Mouse (Mus musculus) adrenal gland, postnatal 36 days (tissue): ENCODE measurements around the gene Pck1. TPM values are rescaled to one million over a fixed set of nuclear protein-coding genes. Genes with fewer than 3 reads are reported as not detected.

ENCODE experiments used
- DNase-seq, 2 experiments: peaks; one replicate each; pipeline ENCODE4 v3.0.0; 2021; ENCODE audit warnings: mixed read lengths in 1 of 2
- total RNA-seq, 2 experiments: library from RNA; stranded (reverse); gene quantifications; 2 replicates each; pipeline ENCODE4 v1.2.3; 2021

Pck1 gene
- total RNA-seq, 2 experiments from 2014 or later, result 816 to 818 TPM

DNA sequence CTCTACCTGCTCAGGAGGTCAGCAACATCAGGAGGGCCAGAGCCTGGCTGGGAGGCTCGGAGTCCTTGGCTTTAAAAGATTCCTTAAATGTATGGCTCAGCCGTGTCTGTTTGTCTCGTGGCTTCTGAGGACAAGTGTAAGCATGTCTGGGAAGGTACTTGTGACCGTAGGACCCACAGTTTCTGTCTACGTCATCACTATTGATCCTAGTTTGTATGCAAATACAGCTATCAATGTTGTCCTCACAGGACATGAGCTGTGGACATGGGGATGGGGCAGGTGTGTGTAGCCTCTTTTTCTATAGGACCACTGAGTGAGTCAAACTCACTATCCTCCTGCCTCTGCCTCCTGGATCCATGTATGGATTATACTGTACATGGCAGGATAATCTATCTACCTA lies 4.8 kb upstream of the Pck1 start:
- no peak for DNase-seq

DNA sequence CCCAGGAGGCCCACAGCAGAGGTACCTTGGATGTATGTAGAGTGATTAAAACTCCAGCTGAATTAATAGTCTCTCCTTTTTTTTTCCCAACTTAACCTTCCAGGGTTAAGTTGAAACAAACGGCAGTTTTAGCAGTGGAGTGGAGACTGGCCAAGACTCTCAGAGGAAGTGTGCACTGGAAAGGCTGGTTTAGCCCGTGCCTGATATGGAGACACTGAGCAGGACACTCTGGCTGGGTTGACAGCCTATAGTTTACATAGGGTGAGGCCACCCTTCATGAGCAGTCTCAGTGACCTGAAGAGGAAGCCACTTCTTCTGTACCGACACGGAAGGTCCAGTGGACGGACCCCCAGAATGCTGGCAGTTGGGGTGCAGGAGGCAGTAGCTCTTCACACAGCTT lies 1.5 kb upstream of the Pck1 start:
- no peak for DNase-seq

DNA sequence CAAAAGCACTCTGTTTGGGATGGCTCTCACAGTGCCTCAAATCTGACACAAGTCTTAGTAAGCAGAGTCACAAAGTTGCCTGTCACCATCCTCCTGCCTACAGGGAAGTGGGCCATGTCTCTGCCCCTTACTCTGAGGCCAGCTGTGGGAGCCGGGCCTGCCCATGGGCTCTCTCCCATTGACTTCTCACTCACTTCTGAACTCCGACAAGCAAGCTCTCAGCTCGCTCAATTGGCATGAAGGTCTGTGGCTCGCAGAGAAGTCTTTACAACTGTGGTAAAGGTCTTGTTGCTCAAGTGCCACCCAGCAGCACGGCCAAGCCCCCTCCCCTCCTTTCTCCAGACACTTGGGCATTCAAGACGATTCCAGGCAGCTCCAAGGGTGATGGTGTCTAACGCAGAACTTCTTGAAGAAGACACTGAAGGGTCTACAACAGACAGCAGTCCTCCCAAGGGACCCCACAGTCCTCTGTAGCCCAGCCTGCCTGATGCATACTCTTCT lies 1.0 kb upstream of the Pck1 start:
- peak in 1 of 2 experiments; percentile 35 for DNase-seq

DNA sequence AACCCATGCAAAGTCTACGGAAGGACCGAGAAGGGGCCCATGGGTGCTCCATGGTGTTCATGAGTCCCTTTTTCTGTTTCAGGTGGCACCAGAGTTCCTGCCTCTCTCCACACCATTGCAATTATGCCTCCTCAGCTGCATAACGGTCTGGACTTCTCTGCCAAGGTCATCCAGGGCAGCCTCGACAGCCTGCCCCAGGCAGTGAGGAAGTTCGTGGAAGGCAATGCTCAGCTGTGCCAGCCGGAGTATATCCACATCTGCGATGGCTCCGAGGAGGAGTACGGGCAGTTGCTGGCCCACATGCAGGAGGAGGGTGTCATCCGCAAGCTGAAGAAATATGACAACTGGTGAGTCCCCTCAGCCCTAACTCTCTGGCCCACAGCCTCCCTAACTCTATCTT lies 418 bp downstream of the Pck1 start:
- no peak for DNase-seq

DNA sequence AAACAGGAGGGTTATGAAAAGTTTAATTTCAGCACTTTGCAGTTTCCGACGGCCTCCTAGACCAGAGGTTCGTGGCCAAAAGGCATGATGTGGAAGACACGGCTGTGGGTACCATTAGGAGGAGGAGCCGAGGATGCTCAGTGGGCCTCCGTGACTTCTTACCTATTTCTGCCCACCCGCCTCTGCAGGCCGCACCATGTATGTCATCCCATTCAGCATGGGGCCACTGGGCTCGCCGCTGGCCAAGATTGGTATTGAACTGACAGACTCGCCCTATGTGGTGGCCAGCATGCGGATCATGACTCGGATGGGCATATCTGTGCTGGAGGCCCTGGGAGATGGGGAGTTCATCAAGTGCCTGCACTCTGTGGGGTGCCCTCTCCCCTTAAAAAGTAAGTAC lies 1.7 kb downstream of the Pck1 start:
- no peak for DNase-seq

DNA sequence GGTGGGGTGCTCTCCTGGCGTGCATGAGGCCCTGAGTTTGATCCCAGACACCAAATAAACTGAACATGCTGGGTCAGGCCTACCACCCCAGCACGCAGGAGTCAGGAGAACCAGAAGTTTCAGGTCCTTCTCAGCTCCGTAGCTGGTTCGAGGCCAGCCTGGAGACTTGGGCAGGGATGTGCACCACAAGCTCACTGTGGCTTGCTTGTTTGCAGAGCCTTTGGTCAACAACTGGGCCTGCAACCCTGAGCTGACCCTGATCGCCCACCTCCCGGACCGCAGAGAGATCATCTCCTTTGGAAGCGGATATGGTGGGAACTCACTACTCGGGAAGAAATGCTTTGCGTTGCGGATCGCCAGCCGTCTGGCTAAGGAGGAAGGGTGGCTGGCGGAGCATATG lies 2.1 kb downstream of the Pck1 start:
- no peak for DNase-seq

DNA sequence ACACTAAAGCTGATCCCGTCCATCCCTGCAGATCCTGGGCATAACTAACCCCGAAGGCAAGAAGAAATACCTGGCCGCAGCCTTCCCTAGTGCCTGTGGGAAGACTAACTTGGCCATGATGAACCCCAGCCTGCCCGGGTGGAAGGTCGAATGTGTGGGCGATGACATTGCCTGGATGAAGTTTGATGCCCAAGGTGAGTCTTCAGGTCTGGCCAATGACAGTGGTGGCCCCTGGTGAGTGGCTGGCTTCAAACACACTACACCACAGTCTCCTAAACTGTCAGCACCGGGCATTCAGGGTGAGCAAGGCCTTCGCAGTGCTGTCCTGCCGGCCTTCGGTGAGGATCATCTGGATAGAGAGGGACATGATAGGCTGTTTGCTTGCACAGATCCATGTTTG lies 3.1 kb downstream of the Pck1 start:
- DNase-seq, result no peak

DNA sequence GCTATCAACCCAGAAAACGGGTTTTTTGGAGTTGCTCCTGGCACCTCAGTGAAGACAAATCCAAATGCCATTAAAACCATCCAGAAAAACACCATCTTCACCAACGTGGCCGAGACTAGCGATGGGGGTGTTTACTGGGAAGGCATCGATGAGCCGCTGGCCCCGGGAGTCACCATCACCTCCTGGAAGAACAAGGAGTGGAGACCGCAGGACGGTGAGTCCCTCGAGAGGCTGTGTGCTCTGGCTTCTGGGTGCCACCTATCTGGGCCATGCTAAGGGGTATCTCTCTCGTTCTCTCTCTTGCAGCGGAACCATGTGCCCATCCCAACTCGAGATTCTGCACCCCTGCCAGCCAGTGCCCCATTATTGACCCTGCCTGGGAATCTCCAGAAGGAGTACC lies 4.1 kb downstream of the Pck1 start:
- no peak for DNase-seq

DNA sequence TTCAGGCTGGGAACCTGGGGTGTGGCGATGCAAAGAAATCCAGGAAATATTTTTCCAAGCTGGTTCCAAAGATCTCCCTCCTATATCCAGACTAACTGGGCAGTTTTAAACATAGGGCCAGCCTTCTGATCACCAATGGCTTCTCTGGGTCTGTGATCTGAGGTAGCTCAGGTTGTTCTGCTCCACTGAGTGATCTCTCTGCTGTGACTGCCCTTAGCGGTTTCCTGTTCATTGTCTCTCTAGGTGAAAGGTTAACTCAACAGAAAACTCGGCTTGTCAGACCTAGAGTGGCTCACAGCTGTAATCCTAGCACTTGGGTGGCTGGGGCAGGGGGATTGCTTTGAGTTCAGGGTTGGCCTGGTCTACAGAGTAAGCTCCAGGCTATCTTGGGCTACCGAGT lies 4.5 kb downstream of the Pck1 start:
- DNase-seq, result no peak

DNA sequence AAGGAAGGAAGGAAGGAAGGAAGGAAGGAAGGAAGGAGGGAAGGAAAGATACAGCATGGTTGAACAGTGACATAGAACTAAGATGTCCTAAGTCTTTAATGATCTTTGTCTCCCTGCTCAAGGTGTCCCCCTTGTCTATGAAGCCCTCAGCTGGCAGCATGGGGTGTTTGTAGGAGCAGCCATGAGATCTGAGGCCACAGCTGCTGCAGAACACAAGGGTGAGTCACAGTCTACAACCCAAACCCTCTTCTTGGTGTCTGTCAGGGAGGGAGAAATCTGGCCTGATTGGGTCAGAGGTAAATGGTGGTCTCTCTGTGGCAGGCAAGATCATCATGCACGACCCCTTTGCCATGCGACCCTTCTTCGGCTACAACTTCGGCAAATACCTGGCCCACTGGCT lies 5.0 kb downstream of the Pck1 start:
- no peak for DNase-seq

DNA sequence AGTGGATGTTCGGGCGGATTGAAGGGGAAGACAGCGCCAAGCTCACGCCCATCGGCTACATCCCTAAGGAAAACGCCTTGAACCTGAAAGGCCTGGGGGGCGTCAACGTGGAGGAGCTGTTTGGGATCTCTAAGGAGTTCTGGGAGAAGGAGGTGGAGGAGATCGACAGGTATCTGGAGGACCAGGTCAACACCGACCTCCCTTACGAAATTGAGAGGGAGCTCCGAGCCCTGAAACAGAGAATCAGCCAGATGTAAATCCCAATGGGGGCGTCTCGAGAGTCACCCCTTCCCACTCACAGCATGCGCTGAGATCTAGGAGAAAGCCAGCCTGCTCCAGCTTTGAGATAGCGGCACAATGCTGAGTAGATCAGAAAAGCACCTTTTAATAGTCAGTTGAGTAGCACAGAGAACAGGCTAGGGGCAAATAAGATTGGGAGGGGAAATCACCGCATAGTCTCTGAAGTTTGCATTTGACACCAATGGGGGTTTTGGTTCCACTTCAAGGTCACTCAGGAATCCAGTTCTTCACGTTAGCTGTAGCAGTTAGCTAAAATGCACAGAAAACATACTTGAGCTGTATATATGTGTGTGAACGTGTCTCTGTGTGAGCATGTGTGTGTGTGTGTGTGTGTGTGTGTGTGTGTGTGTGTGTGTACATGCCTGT lies 5.7 kb downstream of the Pck1 start:
- no peak for DNase-seq

DNA sequence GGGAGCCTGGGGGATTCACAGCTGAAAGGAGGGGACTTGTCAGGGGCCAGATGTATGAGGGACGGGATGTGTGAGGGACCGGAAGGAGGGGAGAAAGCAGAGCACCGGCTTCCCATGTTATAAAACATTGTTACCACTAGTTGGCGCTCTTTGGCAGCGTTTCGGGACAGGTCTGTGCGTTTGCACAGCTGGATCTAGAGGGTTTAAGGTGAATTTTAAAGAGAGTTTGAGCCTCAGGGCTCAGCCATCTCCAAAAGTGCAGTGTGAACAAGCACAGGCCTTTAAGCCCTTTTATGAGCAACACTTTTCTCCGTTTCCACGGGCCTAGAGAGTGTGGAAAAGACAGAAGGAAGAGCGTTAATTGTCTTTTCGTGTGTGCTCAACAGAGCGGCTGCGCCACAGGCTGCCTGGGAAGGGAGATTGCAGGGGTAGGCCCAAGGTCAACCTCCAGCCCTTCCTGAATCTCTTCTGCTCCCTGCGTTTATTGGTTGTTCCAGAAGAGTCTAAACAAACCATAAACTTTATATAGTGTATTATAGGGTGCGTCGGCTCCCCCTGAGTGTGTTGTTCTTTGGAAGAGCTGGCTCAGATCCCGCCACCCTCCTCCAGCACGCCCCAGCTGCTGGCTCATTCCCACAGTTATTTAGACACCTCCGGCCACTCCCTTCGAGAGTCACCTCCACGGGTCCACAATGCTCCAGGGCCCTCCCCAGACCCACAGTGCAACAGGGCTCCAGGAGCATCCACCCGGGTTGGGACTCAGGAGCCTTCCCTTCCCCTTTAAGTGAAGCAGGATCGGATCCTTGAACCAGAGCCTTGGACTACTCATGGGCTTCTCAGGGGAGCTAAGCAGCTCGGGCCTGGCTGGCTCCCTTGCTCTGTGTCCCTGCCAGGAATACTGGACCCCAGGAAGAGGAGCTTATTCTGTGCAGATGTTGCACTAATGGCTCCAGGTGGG lies 6.8 kb downstream of the Pck1 start:
- peak; percentile 64 to 78 for DNase-seq

DNA sequence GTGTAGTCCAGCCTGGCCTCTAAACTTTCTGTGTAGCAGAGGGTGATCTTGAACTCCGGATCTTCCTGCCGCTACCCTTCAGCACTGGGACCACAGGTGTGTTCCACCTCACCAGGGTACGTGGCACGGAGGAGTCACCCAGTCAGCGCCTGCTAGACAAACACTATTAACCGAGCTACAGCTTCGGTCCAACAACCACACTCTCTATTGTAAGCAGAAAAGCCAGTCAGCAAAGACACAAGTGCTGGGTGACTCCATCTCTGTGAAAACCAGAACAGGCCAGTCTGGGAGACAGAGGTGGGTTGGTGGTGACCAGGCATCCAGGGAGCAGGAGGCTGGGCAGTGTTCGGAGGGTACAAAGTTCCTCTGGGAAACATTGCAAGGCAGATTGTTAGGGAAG lies 10.5 kb downstream of the Pck1 start:
- DNase-seq, result no peak

DNA sequence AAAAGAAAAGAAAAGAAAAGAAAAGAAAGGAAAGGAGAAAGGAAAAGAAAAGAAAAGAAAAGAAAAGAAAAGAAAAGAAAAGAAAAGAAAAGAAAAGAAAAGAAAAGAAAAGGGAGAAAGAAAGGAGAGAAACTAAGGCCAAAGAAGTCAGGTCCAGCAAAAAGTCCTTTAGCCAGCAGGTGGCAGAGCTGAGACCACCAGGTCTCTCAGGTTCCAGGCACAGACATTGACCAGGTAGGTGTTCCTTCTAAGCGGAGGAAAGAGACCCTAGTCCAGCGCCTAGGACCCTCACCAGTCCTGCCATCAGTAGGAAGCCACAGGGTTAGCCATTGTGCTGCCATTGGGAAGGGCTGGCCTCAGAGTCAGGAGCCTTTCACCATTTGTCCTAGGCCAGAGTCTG lies 11.5 kb downstream of the Pck1 start:
- peak in 1 of 2 experiments; percentile 56 for DNase-seq

DNA sequence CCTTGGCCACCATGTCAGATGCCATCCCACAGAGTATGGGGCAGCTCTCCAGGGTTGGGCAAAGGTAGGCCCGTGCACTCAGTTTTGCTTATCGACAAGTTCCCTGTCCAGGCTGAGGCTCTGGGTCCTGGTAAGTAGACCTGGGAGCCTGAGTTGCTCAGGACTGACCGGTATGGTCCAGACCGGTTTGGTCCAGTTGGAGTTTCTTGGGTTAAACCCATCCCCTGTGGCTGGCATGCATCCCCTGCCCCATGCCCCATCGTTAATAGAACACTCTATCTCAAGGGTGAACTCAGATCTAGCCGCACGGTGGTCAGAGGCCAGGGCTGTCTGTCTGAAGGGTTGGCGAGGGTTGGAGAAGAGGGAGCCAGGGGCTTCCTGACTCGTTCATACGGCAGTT lies 12.1 kb downstream of the Pck1 start:
- DNase-seq, result no peak

DNA sequence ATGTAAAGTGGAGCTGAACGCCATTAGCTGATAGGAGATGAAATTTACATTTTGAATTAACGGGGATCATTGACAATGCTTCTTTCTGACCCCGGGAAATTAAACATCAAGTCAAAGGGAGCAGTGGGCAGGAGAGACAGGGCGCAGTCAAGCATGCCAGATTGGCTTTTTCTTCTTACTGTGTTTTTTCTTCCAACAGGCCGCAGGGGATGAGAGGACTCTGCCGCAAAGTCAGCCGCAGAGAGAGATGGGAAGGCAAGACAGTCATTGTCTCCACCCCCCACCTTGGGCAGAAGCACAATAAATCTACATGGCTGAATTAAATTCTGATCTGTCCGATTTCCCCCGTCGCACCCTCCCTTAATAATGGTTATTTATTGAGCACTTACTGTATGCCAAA lies 12.5 kb downstream of the Pck1 start:
- DNase-seq, result no peak

DNA sequence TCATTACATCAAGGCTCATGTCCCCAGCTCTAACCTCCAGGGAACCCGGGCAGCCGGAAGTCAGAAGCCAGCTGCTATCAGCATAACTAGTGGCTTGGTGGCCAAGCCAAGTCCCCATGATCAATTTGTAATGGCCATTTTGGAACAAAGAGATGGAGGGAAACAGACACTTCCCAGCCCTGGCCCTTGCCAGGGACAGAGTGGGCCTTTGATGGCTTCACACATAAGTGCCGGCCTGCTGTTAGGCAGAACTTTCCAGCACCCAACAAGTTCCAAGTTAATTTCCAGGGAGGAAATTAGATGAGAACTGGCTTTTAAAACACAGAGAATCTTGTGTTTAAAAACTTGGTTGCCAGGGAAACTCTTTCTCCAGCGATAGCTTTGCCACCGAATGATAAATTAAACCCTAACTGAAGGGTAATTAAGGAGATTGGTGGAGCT lies 15.6 kb downstream of the Pck1 start:
- DNase-seq, result no peak

DNA sequence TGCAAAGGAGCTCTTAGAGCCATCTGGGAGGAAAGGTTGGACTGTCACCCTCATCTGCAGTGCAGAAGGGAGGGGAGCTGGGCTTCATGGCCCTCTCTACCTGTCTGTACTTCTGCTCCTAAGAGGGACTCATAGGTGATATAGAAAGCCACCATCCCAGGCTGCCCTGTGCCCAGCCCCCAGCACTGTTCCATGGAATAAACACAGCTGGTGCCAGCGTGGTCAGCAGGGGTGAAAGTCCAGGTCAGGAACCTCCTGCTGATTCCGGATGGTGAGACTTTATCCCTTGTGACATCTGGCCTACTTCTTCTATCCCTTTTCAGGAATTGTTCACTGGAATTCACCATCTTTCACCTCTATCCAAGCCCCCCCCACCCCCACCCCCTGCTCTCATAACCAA lies 17.2 kb downstream of the Pck1 start:
- DNase-seq, result no peak

DNA sequence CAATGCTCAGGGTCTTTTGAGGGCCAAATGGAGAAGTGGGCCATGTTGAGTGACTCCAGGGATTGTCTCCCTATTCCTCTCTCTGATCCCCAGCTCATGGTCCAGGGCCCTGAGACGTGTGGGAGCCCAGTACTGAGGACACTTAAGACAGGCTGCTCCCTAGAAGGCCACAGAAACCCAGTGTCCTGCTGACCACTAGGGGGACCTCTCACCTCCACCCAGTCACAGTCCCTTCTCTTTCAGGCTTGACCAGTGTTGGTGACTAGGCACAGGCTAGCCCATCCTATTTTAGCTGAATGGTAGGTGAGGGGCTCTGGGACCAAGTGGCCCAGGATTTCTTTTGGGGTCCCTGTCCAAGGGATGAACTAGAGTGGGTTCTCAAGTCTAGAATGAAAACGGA lies 17.9 kb downstream of the Pck1 start:
- DNase-seq, result no peak

DNA sequence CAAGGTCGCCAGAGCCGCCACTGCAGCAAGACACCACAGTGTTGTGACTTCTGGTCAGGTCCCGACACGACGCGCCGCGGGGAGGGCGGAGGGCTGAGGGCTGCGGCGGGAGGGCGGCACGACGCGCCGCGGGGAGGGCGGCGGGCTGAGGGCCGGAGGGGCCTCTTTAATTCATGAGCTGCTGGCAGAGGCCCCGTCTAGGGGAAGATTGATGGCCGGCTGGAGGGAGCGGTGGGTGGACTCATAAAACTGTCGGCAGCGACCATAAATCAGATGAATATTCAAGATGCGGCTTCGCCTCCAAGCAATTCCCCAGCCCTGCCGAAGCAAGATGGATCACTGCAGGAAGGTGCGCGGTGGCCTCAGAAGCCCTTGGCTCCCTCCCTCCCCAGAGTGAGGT lies 18.6 kb downstream of the Pck1 start:
- DNase-seq, result peak; percentile 68 to 77

DNA sequence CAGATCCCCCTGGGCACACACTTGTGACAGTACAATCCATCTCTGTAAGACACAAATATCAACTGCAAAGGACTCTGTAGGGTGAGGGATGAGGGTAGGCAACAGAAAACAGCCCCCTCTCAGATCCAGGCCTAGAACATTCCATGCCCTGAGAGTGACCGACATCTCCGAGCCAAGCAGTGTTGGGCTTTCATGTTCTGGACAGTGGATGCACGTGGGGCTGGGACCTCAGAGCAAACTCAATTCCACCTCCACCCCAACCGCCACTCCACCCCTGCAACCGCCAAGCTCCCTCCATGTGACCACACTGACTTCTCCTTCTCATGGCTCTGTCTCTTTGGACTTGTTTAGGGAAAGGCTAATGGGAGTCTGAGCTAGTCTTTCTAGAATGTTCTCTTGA lies 19.1 kb downstream of the Pck1 start:
- no peak for DNase-seq

DNA sequence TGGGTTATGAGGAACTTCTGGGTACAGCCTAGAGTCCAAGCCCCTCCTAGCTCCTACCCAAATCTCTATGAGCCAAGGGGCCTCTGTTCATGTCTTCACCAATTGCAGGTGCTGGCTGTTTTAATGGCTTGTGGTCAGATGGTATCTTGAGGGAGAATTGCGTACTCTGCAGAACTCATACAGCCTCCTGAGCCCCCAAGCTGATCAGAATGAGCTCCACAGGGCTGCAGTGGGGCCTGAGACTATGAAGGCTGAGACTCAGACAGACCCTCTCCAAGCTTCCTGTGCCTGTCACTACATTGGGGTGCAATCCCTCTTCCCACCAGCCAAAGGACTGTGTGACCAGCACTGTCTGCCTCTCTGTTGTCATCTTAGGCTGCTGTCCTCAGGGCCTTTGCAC lies 19.5 kb downstream of the Pck1 start:
- DNase-seq, result no peak

DNA sequence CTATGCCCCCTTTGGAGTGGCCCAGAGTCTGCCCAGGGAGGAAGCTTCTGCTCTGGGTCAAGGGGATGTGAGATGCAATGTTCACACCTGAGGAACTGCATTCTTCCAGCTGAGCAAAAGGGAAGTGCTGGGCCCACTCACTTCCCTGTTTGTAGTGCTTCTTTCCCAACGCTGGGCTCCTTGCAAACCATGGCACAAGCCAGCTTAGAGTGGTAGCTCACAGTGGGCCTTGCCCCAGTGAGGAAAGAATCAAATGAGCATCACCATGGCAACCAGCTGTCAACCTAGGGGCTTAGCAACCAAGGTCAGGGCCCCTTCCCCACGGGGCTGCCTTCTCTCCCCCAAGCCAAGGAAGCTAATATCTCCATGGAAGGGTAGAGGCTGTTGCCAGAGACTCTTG lies 20.2 kb downstream of the Pck1 start:
- no peak for DNase-seq
